Mouse (Mus musculus) embryonic fibroblast, embryonic 13.5 days (primary cell): Measurements from ENCODE around the gene Arid1b.

Source experiments
- CTCF ChIP-seq: IDR thresholded peaks from 2 replicates; pipeline ENCODE4 v1.5.1; 2011; ENCODE audit warnings: mild to moderate bottlenecking, control low read depth, low read length, moderate library complexity, borderline replicate concordance; ENCODE audit not compliant: insufficient read depth
- POLR2A ChIP-seq: IDR thresholded peaks from 2 replicates; pipeline ENCODE4 v1.6.1; 2011; ENCODE audit warnings: low read depth, mild to moderate bottlenecking, control low read depth, low read length, moderate library complexity

DNA sequence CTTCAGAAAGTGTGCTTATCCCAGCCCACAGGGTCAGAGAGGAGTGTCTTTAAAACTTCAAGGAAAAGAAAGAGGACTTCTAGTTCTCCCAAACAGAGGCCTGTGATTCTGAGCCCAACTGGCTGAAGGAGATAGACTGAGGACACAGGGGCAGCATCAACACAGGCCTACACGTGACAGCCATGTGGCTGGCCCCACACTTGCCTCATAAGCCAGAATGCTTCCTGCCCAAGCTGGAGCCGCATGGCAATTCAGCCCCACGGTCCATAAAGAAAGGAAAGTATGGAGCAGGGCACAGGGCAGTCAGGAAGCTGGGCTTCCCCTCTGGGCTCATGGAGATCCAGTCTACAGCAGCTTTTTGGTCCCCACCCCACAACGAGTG, 293.1 kb downstream of the Arid1b start:
- TF ChIP-seq POLR2A: no peak
- no peak for TF ChIP-seq CTCF
